Mouse (Mus musculus): Measurements from ENCODE around the gene Aadacl2.

Aadacl2 gene

GRCm38 (mm10) chr3:60006443-60006842 lies at the start of gene Aadacl2:
Gene Aadacl2 (plus strand): TSS chr3:60006743.
- no peak for DNase-seq

- DNase-seq: no peak
Observed at GRCm38 (mm10) chr3:59970891-59971290, 35.7 kb upstream of the Aadacl2 start.

- DNase-seq: no peak
Observed at GRCm38 (mm10) chr3:59974591-59974990, 32.0 kb upstream of the Aadacl2 start.

- DNase-seq: no peak
Observed at GRCm38 (mm10) chr3:60003622-60004021, 2.9 kb upstream of the Aadacl2 start.

GRCm38 (mm10) chr3:60025417-60025816 lies 18.9 kb downstream of the Aadacl2 start, which contains the start of gene Aadac:
Gene Aadac (plus strand): TSS chr3:60025717.
- no peak for DNase-seq

GRCm38 (mm10) chr3:60031511-60031910 lies 25.0 kb downstream of the Aadacl2 start:
- DNase-seq: no peak

- no peak for DNase-seq
Observed at GRCm38 (mm10) chr3:60046221-60046913, 39.8 kb downstream of the Aadacl2 start.

GRCm38 (mm10) chr3:60053231-60053927 lies 46.8 kb downstream of the Aadacl2 start:
- no peak for DNase-seq

- DNase-seq: no peak
Observed at GRCm38 (mm10) chr3:60053931-60054330, 47.4 kb downstream of the Aadacl2 start.

GRCm38 (mm10) chr3:60056451-60056850 lies 49.9 kb downstream of the Aadacl2 start:
- no peak for DNase-seq

GRCm38 (mm10) chr3:60057070-60057808 lies 50.7 kb downstream of the Aadacl2 start:
- no peak for DNase-seq

GRCm38 (mm10) chr3:60057809-60058082 lies 51.2 kb downstream of the Aadacl2 start:
- no peak for DNase-seq
